Mouse (Mus musculus) lung, postnatal 0 days (tissue): Measurements from ENCODE around the gene Gm20715. TPM values are rescaled to one million over a fixed set of nuclear protein-coding genes. Genes with fewer than 3 reads are reported as not detected.
"Not testable (repeated sequence)": the region's sequence is repeated elsewhere in the genome, so short reads cannot be mapped to it uniquely, and the experiment has no call there.

Experiments
- ATAC-seq: fragments of 200-750 bp; cut with Nextera tagmentation; 2 replicates; pipeline ENCODE4 v1.8.0; 2017; ENCODE audit warnings: moderate library complexity
- DNase-seq: peaks from one replicate; pipeline ENCODE4 v3.0.0-alpha.2; 2016; ENCODE audit warnings: low spot score
- H3K27ac ChIP-seq: fragments of 300-500 bp; sonication (generic); 2 replicates; pipeline ENCODE4 v1.5.1; 2014; ENCODE audit warnings: antibody characterized with exemption, mild to moderate bottlenecking, low read length, mixed read lengths
- H3K27me3 ChIP-seq: fragments of 300-500 bp; sonication (generic); replicated peaks from 2 replicates; pipeline ENCODE4 v1.6.1; 2014; ENCODE audit warnings: low read length, mixed read lengths; ENCODE audit not compliant: insufficient read depth
- H3K36me3 ChIP-seq: fragments of 300-500 bp; sonication (generic); 2 replicates; pipeline ENCODE4 v1.6.1; 2014; ENCODE audit warnings: low read length, mixed read lengths; ENCODE audit not compliant: insufficient read depth
- H3K4me1 ChIP-seq: fragments of 300-500 bp; sonication (generic); 2 replicates; pipeline ENCODE4 v1.6.1; 2014; ENCODE audit warnings: antibody characterized with exemption, low read depth, low read length, mixed read lengths; ENCODE audit not compliant: insufficient read depth
- H3K4me2 ChIP-seq: fragments of 300-500 bp; sonication (generic); replicated peaks from 2 replicates; pipeline ENCODE4 v1.6.1; 2014; ENCODE audit warnings: low read depth, mild to moderate bottlenecking, low read length, moderate library complexity, mixed read lengths
- H3K4me3 ChIP-seq: fragments of 300-500 bp; sonication (generic); 2 replicates; pipeline ENCODE4 v1.5.1; 2014; ENCODE audit warnings: low read depth, low read length
- H3K9ac ChIP-seq: fragments of 300-500 bp; sonication (generic); replicated peaks from 2 replicates; pipeline ENCODE4 v1.6.1; 2014; ENCODE audit warnings: low read depth, mild to moderate bottlenecking
- H3K9me3 ChIP-seq: fragments of 300-500 bp; sonication (generic); 2 replicates; pipeline ENCODE4 v1.6.1; 2016; ENCODE audit warnings: low read length, mixed read lengths
- CTCF ChIP-seq: IDR thresholded peaks from 2 replicates; pipeline ENCODE4 v1.5.1; 2016; ENCODE audit warnings: antibody characterized with exemption, mild to moderate bottlenecking
- EP300 ChIP-seq: IDR thresholded peaks from 2 replicates; pipeline ENCODE4 v1.6.1; 2016; ENCODE audit warnings: antibody characterized with exemption, mild to moderate bottlenecking, control low read depth
- WGBS: fragments of 180-500 bp; shearing (Covaris S2); extraction: QIAGEN DNeasy Blood & Tissue Kit; methylation state at CpG from one replicate; pipeline ENCODE4 v1.1.7; 2014; 5-methylcytosine and 5-hydroxymethylcytosine counted together
- polyA plus RNA-seq: library from polyadenylated mRNA; unstranded; fragments of >200 nt; fragmentation: Nextera tagmentation; extraction: Ambion mirVana; gene quantifications from 2 replicates; pipeline ENCODE4 v1.2.1, GENCODE M21; 2015

Gene Gm20715
- polyA plus RNA-seq, 1 experiment from 2014 or later: not detected

- H3K27me3 ChIP-seq: no peaks in the 10 kb centered on the region
- no peaks in the 10 kb centered on the region for H3K9me3 ChIP-seq
- H3K4me1 ChIP-seq: no peaks in the 10 kb centered on the region
- H3K4me3 ChIP-seq: no peak within 1 kb of the TSS
- H3K27ac ChIP-seq: no peak within 1 kb of the TSS
- no peak for ATAC-seq
- no peaks in the 10 kb centered on the region for H3K36me3 ChIP-seq
- no peak for DNase-seq
- no peak for TF ChIP-seq EP300
- TF ChIP-seq CTCF: no peak
- no peak within 1 kb of the TSS for H3K9ac ChIP-seq
- no peak within 1 kb of the TSS for H3K4me2 ChIP-seq
Measured at GRCm38 (mm10) chr7:6455868-6456267, 45.8 kb downstream of the Gm20715 start, which contains the start of gene Olfr1336. Gene Olfr1336 (plus strand): TSS chr7:6456168.

GRCm38 (mm10) chr7:6456399-6456798 lies 46.3 kb downstream of the Gm20715 start:
- TF ChIP-seq CTCF (no peak), EP300 (no peak)
- DNase-seq: no peak

DNA sequence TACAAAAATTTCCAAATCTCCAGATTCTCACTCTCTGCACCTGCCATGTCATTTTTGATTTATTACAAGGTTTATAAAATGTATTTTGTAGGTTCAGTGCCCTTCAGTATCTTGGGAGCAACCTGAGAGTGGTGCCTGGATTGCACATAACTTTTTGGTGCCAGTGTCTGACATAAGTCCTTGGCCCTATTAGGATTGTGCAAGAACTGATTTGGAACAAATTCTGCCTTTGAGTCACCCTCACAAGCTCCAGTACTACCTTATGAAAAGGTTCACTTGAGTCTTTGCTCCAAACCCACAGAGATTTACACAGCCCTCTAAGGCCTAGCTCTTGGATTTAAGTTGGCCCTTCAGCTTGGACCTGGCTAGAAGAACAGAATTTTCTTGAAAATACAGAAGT lies 56.9 kb downstream of the Gm20715 start, which contains the start of gene Olfr1346:
Olfr1346 (plus strand) TSS at position 151 of the 400 bp plus-strand sequence.
- Histone ChIP-seq H3K36me3 (no peaks in the 10 kb centered on the region), H3K27me3 (no peaks in the 10 kb centered on the region), H3K4me3 (no peak within 1 kb of the TSS), H3K4me2 (no peak within 1 kb of the TSS), H3K9me3 (no peaks in the 10 kb centered on the region), H3K4me1 (no peaks in the 10 kb centered on the region), H3K27ac (no peak within 1 kb of the TSS), H3K9ac (no peak within 1 kb of the TSS)
- DNase-seq (no peak), ATAC-seq (no peak)
- TF ChIP-seq CTCF: no peak
- no peak for TF ChIP-seq EP300

More at GRCm38 (mm10) chr7:6456399-6456798, 46.3 kb downstream of the Gm20715 start:
- Histone ChIP-seq H3K4me3 (no peak overlapping the region), H3K27me3 (no peaks in the 10 kb centered on the region), H3K27ac (no peak overlapping the region), H3K9ac (no peak overlapping the region), H3K4me1 (no peaks in the 10 kb centered on the region), H3K9me3 (no peaks in the 10 kb centered on the region), H3K36me3 (no peaks in the 10 kb centered on the region), H3K4me2 (no peak overlapping the region)
- 46% methylated on average over 3 of the region's 3 CpGs for WGBS
- no peak for ATAC-seq

GRCm38 (mm10) chr7:6477633-6478032 lies 67.6 kb downstream of the Gm20715 start:
- H3K9me3 ChIP-seq, H3K4me3 ChIP-seq, H3K36me3 ChIP-seq, DNase-seq, H3K4me1 ChIP-seq, ATAC-seq, H3K27ac ChIP-seq, H3K27me3 ChIP-seq, H3K4me2 ChIP-seq, H3K9ac ChIP-seq: not testable (repeated sequence)
- WGBS: 63% methylated on average over 2 of the region's 2 CpGs

DNA sequence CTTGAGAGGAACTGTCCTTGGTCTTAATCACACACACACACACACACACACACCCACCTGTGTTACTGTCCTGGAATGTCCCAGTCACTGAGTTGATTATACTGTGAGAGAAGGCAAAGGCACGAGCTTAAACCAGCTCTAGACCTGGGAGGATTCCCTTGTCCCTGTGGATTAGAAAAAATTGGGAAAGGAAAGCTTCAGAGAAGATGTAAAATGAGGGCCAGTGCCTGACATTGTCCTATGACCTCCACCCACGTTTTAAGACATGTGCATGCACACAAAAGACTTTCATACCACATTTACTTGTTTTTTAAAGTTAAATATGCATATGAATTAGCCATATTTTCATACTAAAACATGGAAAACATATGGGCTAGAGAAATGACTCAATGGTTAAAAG lies 76.8 kb downstream of the Gm20715 start, which contains the start of gene Olfr5:
Olfr5 (minus strand) TSS at position 101 of the 400 bp plus-strand sequence.
- Histone ChIP-seq H3K4me2 (no peak within 1 kb of the TSS), H3K27me3 (no peaks in the 10 kb centered on the region), H3K27ac (no peak within 1 kb of the TSS), H3K9me3 (no peaks in the 10 kb centered on the region), H3K9ac (no peak within 1 kb of the TSS), H3K4me3 (no peak within 1 kb of the TSS), H3K36me3 (no peaks in the 10 kb centered on the region), H3K4me1 (no peaks in the 10 kb centered on the region)
- no peak for ATAC-seq
- no peak for DNase-seq
- TF ChIP-seq CTCF (no peak), EP300 (no peak)
- 11% methylated on average over 2 of the region's 2 CpGs for WGBS

Other genes starting within 250 kb of the Gm20715 start
- gene Zfp444, start 238.1 kb upstream of the Gm20715 start, polyA plus RNA-seq: 41.1 and 42.9 TPM in 2 replicates
- gene Galp, start 213.2 kb upstream of the Gm20715 start, polyA plus RNA-seq: not detected in 2 replicates
- not detected in 2 replicates for gene Zscan5b, start 188.0 kb upstream of the Gm20715 start, polyA plus RNA-seq
- not detected in 2 replicates for gene Epp13, start 157.6 kb upstream of the Gm20715 start, polyA plus RNA-seq
- gene Zfp667, start 123.7 kb upstream of the Gm20715 start, polyA plus RNA-seq: 4.7 and 5.5 TPM in 2 replicates
- gene Zfp583, start 79.0 kb upstream of the Gm20715 start, polyA plus RNA-seq: 2.8 and 4.0 TPM in 2 replicates
- gene Gm3854, start 66.5 kb upstream of the Gm20715 start, polyA plus RNA-seq: 0.18 and 0.21 TPM in 2 replicates
- 1.6 and 2.5 TPM in 2 replicates for gene Zfp78, start 47.0 kb upstream of the Gm20715 start, polyA plus RNA-seq
- gene Zfp28, start 27.0 kb upstream of the Gm20715 start, polyA plus RNA-seq: 5.0 and 5.3 TPM in 2 replicates
- gene Smim17, start 11.6 kb upstream of the Gm20715 start, polyA plus RNA-seq: not detected in 2 replicates
- not detected in 2 replicates for gene Olfr1344, start 28.4 kb downstream of the Gm20715 start, polyA plus RNA-seq
- not detected in 2 replicates for gene Olfr1336, start 45.9 kb downstream of the Gm20715 start, polyA plus RNA-seq
- gene Olfr1346, start 56.8 kb downstream of the Gm20715 start, polyA plus RNA-seq: not detected in 2 replicates
- not detected in 2 replicates for gene Olfr5, start 76.7 kb downstream of the Gm20715 start, polyA plus RNA-seq
- not detected in 2 replicates for gene Olfr1347, start 89.5 kb downstream of the Gm20715 start, polyA plus RNA-seq
- gene Olfr1348, start 98.5 kb downstream of the Gm20715 start, polyA plus RNA-seq: not detected in 2 replicates
- gene Olfr1349, start 112.7 kb downstream of the Gm20715 start, polyA plus RNA-seq: not detected in 2 replicates
- not detected in 2 replicates for gene Olfr1350, start 154.6 kb downstream of the Gm20715 start, polyA plus RNA-seq